Mouse (Mus musculus) CD4-positive helper T cell, adult 2 months (primary cell): ENCODE measurements at regions not wholly inside any gene's neighbourhood (a gene's known extent, or its start where the extent isn't known, plus 50 kb on each side); places are given as distances from the start of the nearest gene placed in this dataset.
A peak's percentile ranks its signal among the peaks of the same experiment; 100 is the strongest.

ENCODE experiments used
- DNase-seq: peaks from one replicate; pipeline ENCODE4 v3.0.0-alpha.2; 2012; ENCODE audit warnings: low read depth, missing footprints, low spot score

DNA sequence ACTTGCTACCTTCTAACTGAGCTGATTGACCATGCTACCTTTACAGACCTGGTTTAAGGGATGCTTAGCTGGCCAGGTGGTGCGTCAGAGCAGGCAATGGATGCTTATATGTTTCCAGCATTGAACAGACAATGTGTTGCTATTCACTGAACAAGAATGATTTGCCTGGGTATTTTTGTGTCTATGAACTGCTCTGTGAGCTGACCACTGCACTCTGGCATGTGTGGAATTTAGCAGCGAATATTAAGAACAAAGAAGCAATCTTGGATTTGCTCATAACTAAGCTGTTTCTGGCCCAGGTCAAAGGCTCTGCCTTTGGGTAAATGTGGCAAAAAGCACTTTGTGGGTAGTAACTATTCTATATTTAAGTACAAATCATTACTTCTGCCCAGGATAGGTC, 58.3 kb upstream of the Ccdc39 start:
- no peak for DNase-seq

DNA sequence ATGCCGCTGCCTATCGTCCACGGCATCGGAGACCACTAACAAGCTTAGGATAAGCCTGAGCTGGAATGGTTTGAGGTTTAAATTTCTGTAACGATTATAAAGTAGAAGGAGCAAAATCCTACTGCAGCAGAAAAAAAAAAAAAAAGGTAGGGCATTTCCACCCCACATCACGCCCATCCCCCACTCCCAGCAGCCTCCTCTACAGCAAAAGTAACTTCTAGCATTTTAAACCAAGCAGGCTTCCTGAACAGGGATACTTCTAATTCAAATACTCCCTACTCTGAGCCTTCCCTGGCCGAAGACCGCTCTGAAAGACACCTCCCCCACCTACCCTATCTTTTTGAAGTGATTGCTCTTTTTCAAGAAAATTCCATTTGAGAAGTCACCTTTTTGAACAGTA, 59.2 kb upstream of the Ccdc39 start:
- DNase-seq = no peak

GRCm38 (mm10) chr3:33903816-33904215, 59.7 kb upstream of the Ccdc39 start:
- no peak for DNase-seq

- DNase-seq = no peak
Measured at GRCm38 (mm10) chr3:33904854-33905678, 61.0 kb upstream of the Ccdc39 start.

DNA sequence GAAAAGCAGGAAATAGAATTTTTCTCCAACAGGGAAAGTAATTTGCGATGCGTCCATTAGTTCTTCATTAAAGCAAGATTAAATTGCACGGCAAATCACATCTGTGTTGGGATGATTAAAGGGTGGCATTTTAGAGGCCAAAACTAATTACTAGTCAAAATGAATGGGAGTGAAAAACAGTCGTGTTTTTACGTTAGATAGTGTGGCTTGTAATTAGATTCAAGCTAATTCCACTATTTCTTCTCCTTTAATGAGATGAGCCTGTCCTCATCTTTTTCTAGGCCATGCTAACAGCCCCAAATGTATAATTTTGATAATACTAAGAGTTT, 61.5 kb upstream of the Ccdc39 start:
- no peak for DNase-seq

GRCm38 (mm10) chr3:33907061-33907460, 63.0 kb upstream of the Ccdc39 start:
- DNase-seq = no peak

GRCm38 (mm10) chr3:33911559-33911958, 67.4 kb upstream of the Ccdc39 start:
- DNase-seq = no peak

DNA sequence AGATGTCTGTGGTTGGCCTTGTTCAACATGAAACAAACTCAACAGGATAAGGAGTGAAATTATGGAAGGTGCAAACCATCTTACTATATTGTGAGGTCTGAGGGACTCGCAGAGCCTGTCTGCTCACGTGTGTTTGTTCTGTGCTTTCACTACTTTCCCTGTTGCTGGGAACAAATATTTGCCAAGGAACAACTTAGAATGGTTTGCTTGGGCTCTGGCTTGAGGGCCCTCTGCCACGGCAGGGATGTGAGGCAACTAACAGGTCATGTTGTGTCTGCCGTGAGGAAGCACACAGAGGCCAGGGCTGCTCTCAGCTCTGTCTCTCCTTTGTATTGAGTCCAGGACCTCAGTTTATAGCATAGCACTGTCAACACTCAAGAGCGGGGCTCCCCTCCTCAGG, 69.4 kb upstream of the Ccdc39 start:
- DNase-seq = no peak

DNA sequence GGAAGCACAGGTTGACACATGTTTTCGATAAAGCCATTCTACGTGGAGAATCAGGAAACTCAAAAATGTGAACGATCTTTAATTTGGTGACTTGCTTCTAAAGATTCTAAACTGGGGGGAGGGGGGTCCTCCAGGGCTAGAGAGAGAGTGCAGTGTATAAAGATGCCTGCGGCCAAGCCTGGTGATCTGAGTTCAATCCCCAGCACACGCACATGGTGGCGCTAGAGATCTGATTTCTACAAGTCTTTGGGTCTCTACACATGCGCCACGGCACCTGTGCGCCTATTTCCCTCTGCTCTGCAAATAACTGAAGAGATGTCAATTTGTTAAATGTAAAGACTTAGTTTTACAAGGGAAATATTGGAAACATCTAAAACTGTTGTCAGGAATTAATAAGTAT, 70.3 kb upstream of the Ccdc39 start:
- no peak for DNase-seq

GRCm38 (mm10) chr3:33915777-33916176, 71.7 kb upstream of the Ccdc39 start:
- DNase-seq = no peak

- DNase-seq = no peak
Measured at GRCm38 (mm10) chr3:33916318-33916717, 72.2 kb upstream of the Ccdc39 start.

DNA sequence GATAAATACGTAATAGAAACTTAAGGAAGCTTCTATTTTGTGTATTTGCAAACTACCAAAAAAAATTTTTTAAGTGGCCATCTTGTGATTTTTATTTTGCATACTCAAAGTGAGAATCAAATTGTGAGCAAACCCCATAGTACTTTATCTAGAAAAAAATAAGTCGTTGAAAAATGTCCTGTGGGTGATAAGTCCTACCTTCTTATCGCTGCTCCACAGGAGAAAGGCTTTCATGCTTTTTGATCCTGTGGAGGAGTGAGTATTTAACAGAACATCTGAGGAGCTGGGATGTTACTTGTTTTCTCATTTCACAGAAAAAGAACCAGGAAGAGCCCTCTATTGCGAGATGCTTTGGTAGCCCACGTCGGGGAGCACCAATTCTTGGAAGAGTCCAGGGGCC, 72.7 kb upstream of the Ccdc39 start:
- no peak for DNase-seq

DNA sequence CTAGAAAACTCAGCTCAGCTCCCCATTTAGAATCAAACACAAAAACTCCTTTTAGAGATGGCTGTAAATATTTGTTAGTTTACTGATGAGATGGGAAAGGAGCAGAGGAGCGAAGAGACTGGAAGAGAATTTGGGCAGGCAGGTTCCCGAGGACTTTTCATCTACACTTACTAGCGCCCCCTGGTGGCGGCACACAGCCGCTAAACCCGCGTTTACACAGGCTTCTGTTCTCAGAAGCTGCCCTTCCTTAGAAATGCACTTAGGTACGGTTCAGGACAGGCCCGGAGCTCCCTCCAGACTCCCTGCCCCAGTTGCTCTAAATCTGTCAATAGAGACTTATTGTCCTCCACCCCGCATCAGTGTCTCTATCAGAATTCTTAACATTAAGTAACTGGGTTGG, 74.7 kb upstream of the Ccdc39 start:
- peak; percentile 19 for DNase-seq

DNA sequence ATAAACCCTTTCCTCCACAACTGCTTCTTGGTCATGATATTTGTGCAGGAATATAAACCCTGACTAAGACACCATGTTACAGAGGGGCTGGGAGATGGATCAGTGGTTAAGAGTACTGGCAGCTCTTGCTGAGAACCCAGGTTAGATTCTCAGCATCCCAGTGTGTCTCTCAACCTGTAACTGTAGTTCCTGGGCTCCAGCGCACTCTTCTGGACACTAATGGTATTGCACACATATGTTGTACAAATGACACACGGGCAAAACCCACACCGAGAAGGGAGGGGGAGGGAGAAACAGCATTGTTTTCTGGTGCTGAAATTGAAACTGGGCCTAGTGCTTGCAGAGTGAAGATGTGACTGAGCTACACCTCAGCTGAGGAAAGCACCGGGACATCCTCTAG, 81.0 kb upstream of the Ccdc39 start:
- no peak for DNase-seq

GRCm38 (mm10) chr3:33955064-33955463, 64.7 kb upstream of the Fxr1 start:
- no peak for DNase-seq

DNA sequence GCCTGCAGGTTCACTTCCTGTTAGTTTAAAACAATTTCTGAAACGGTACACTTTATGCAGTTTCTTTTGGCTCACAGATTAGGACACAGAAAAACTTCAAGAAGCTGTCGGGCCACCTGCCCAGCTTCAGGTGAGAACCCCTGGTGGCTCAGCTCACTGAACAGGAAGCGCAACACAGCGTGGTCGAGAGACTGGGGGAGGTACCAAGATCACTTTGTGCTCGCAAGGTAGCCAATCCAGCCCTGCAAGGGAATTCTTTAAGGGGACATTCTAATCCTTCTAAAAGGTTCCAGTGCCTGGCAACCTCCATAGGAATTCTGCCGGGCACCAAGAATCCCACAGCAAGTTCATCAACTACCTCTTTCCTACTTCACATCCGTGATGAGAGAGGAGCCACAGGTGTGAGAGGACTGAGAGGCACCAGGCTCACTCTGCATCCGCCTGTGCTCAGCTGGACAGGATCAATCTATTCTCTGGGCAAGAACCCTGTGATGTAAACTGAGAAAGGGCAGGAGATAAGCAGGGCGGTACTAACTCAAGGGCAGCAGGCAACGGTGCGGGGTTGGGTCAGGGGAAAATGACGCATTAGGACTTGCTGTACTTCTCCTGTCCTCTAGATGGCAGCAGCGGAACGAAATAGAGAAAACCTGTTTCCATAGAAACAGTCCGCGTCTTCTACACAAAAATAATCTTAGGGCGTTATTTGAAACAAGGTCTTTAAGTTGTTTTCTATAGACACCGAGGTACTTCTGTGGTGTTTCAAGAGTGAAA, 63.7 kb upstream of the Fxr1 start:
- peak; percentile 82 for DNase-seq

GRCm38 (mm10) chr3:33956625-33957023, 63.1 kb upstream of the Fxr1 start:
- peak; percentile 58 for DNase-seq

DNA sequence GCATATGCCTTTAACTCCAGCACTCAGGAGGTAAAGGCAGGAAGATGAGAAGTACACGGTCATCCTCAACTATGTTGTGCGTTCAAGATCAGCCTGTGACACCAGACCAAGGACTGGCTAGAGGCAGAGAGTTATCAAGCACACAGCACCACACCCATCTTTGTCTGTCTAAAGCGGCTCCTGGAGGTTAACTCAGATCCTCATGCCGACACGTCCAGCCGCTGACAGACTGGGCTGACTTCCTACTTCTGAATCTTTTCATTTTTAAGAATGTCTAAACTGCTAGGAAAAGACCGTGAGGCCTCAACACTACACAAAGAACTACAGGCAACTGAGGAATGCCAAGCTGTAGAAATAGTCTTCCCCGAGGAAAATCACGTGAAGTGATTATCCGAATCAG, 62.1 kb upstream of the Fxr1 start:
- no peak for DNase-seq

DNA sequence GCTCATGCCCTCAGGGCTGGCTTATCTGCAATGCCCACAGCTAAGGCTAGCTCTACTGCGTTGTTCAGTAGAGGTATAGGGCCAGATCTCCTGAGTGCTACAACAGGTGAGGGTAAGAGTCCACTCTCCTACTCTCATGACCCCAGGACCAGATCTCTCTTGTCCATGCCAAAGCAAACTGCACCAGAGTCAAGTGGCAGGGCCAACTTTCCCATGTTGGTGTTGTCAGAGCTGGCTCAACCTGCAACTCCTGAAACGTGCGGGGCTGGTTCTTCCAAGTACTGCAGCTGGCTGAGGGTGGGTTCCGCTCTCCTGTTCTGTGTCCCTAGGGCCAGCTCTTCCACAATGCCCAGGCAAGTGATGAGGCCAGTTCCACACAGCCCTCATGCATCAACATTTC, 61.5 kb upstream of the Fxr1 start:
- no peak for DNase-seq

DNA sequence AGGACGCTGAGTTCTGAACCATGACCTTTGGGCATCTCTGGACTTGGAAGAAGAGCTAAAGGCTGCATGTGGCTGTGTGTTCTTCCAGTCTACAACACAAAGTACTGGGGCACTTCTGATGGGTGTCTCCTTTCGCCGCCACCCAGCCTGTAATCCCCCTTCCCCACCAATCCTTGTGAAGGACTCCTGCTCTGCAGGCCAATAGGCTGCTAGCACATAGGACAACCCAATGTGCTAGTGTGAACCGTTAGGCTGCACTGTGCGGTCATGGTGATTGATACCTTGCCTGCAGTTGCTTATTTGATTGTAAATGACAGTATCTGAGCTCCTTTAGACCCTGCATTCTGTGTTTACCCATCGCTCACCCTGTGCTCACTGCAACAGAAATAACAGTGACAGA, 59.5 kb upstream of the Fxr1 start:
- no peak for DNase-seq

DNA sequence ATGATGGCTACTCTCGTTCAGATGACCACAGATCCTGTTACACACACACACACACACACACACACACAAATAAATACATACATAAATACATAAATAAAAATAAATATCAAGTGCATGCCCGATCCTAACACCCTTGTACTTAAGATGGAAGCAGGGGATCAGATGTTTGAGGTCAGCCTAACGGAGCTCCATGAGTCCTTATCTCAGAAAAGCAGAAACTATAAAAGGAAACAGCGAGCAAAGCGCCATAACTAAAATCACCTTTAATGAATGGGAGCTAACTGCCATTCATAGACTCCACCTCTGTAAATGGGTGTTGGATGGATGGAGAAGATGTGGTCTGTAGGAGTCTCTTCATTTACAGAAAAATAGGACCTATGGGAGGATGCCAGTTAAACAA, 56.8 kb upstream of the Fxr1 start:
- DNase-seq = no peak

DNA sequence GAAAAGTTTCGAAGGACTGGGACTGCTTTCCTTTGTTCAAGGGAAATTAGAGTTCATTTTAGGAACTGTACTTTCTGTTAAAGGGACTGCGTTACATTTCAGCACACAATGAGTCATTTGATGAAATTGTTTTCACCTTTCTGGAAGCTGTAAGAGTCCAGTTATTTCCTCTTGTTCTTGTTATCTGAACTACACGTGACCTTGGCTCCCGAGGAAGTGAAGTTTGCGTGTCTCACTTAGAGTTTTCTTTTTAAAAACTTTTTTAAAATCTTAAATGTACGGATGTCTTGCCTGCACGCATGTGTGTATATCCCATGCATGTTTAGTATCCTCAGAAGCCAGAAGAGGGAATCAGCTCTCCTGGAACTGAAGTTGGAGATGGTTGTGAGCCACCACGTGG, 52.6 kb upstream of the Fxr1 start:
- no peak for DNase-seq
